29 mouse cellular contexts compared by ENCODE assay signal in genomic region chrX:153656949-153657348, GRCm38 (mm10). TPM values are rescaled to one million over a fixed set of nuclear protein-coding genes. Genes with fewer than 3 reads are reported as not detected.
DNase-seq lines count a peak whose midpoint lies in the region; ATAC-seq and TF ChIP-seq lines count a peak whose summit lies in the region.
"Had no signal": no experiment of that assay in that cellular context is flagged by ENCODE, and none has a peak within 500 bp of the region (broad histone marks: within the 10 kb centered on the region; RNA-seq: fewer than 3 reads in every experiment).

No protein-coding gene starts in this region.

- H3K27ac ChIP-seq in bone marrow macrophage, adult 2 months (ENCODE audit: insufficient read depth, low read depth, low read length), result peak overlapping the region; percentile 54
- H3K27ac ChIP-seq: embryonic facial prominence, embryonic 13.5 days; embryonic facial prominence, embryonic 15.5 days; forebrain, embryonic 10.5 days; forebrain, embryonic 12.5 days had no signal

- peak; percentile 5 for DNase-seq in 416B (ENCODE audit: low read depth)
- no peak for DNase-seq in heart, postnatal 4 days
- DNase-seq in urinary bladder, postnatal 10 days (ENCODE audit: low spot score), result no peak
- no peak for DNase-seq in adrenal gland, adult (ENCODE audit: inconsistent age in 2 of 2, low spot score in 1 of 2)
- DNase-seq: adrenal gland, adult 2 months; adrenal gland, postnatal 10 days; adrenal gland, postnatal 25 days; B cell, adult 2 months; cerebellum, adult 11-12 months; cerebellum, adult 2 months; cerebellum, adult 9-10 months; cerebellum, postnatal 10 days; cerebellum, postnatal 25 days; embryo, embryonic 11 days had no signal

- peaks cover 20% of the 10 kb centered on the region for H3K4me1 ChIP-seq in bone marrow macrophage, adult 2 months (ENCODE audit: control insufficient read depth, insufficient read depth, low read length)
- H3K4me1 ChIP-seq: embryonic facial prominence, embryonic 13.5 days; embryonic facial prominence, embryonic 15.5 days; forebrain, embryonic 10.5 days; forebrain, embryonic 12.5 days had no signal

- TF ChIP-seq POLR2A in bone marrow macrophage, adult 2 months (IDR thresholded peaks at IDR 0.05; ENCODE audit: borderline replicate concordance, low read depth, low read length), result no peak

- peak; percentile 93 for ATAC-seq in granulocyte monocyte progenitor cell, adult 5-6 weeks (replicated peaks; ENCODE audit: poor library complexity, severe bottlenecking)
- peak; percentile 77 for ATAC-seq in megakaryocyte progenitor cell, adult 5-6 weeks (replicated peaks; ENCODE audit: poor library complexity)
- ATAC-seq: activated CD4-positive, CD25-positive, alpha-beta regulatory T cell, adult 4 months; CD4-positive, CD25-positive, alpha-beta regulatory T cell, adult 4 months; forebrain, embryonic 14.5 days; forebrain, embryonic 16.5 days; Patski had no signal

- no peak overlapping the region for H3K4me3 ChIP-seq in bone marrow macrophage, adult 2 months (ENCODE audit: insufficient read depth, low read length)
- H3K4me3 ChIP-seq: embryonic facial prominence, embryonic 13.5 days; embryonic facial prominence, embryonic 15.5 days; erythroblast, embryonic 14.5 days; forebrain, embryonic 10.5 days; forebrain, embryonic 12.5 days had no signal

- no peak for TF ChIP-seq CTCF in bone marrow macrophage, adult 2 months (IDR thresholded peaks at IDR 0.05; ENCODE audit: low read depth, low read length)

RNA-seq across cellular contexts. Expression of gene Kctd12b, which starts 39.2 kb away (rescaled TPM):
- polyA plus RNA-seq in bone marrow macrophage, adult 2 months (2012; ENCODE audit: insufficient read depth, insufficient read length, missing spikeins), result 18.2 and 20.6 TPM in 2 replicates
- total RNA-seq in granulocyte monocyte progenitor cell, adult 5-6 weeks (2014; fragmentation: Nextera tagmentation), result 1.5 and 2.0 TPM in 2 replicates
- 1.5 and 1.6 TPM in 2 replicates for total RNA-seq in granulocyte monocyte progenitor cell, adult 5-6 weeks (2017)
- 1.7 TPM in 2 replicates for total RNA-seq in megakaryocyte progenitor cell, adult 5-6 weeks (2015)
- 1.8 and 1.9 TPM in 2 replicates for total RNA-seq in megakaryocyte progenitor cell, adult 5-6 weeks (2017)
- 10 to 100 TPM; 15.2 to 17.4 TPM for total RNA-seq in heart, postnatal 4 days (2021)
- total RNA-seq: CH12.LX had no signal
- polyA plus RNA-seq: erythroblast, embryonic 14.5 days; G1E had no signal

Comparison
In these comparisons a context has a peak if more than half of its experiments do, and no peak if none do; other contexts are left out.
1. RNA of gene Kctd12b, which starts 39.2 kb away (total RNA-seq): 15.2 to 17.4 TPM in heart, postnatal 4 days; 1.7 to 1.9 TPM in megakaryocyte progenitor cell, adult 5-6 weeks and 1.5 to 2.0 TPM in granulocyte monocyte progenitor cell, adult 5-6 weeks; every median in the first group is over 4 times any median in the second.